Comparison of ENCODE assay signal across 15 mouse cellular contexts in the genomic region with DNA sequence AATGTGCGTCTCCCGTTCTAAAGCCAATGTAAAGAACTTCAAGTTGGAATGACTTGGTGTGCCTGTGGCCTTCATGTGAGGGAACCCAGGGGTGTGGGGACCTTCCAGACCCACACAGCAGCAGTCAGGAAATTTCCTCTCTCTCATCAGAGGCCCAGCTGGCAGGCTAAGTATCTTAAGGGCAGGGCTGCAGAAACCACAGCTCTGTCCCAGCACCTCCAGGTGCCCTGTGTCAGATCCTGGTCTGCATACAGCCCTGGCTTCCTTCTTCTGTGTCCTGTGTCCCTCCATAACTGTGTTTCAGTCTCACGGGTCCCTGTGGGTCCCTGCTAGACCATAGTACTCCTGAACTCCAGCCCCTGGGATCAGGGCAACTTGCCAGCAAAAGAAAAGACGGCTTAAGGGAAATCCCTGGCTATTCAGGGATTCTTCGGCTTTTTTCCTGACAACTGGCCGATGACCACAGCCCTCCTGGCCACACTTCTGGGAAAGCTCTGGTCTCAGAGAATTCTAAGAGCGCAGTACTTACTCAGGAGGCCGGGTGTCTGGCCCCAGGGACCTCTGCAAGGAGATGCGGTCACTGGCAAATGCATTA.
"Had no signal": no experiment of that assay in that cellular context is flagged by ENCODE, and none has a peak within 500 bp of the region (broad histone marks: within the 10 kb centered on the region; RNA-seq: fewer than 3 reads in every experiment).

No protein-coding gene starts in this region.

- DNase-seq: layer of hippocampus, postnatal 36 days; liver, embryonic 13.5 days; lung, adult 2 months; lung, postnatal 14 days; lung, postnatal 4 days; right cerebral cortex, postnatal 4 days; thymus, postnatal 25 days had no signal

- H3K9ac ChIP-seq: liver, embryonic 13.5 days; midbrain, embryonic 12.5 days had no signal

- ATAC-seq: hindbrain, postnatal 0 days; inflammation-experienced regulatory T-cells, adult 6 months; intestine, embryonic 16.5 days; midbrain, embryonic 16.5 days had no signal

- H3K9me3 ChIP-seq: midbrain, embryonic 12.5 days had no signal

- H3K4me3 ChIP-seq: left cerebral cortex, adult 2 months; liver, embryonic 13.5 days; midbrain, embryonic 12.5 days had no signal

- H3K27me3 ChIP-seq: midbrain, embryonic 12.5 days had no signal

- H3K4me2 ChIP-seq: liver, embryonic 13.5 days; midbrain, embryonic 12.5 days had no signal

- H3K36me3 ChIP-seq: liver, embryonic 13.5 days; midbrain, embryonic 12.5 days had no signal

- H3K27ac ChIP-seq: hindbrain, postnatal 0 days; kidney, postnatal 0 days; left cerebral cortex, adult 2 months; liver, embryonic 13.5 days; midbrain, embryonic 12.5 days; stomach, postnatal 0 days had no signal
